Mouse (Mus musculus): Measurements from ENCODE around the gene Ankrd17. TPM values are rescaled to one million over a fixed set of nuclear protein-coding genes. Genes with fewer than 3 reads are reported as not detected.
"Not testable (repeated sequence)": the region's sequence is repeated elsewhere in the genome, so short reads cannot be mapped to it uniquely, and the experiment has no call there.

Gene Ankrd17
- polyA plus RNA-seq, 1 experiment from 2014 or later, result 32.3 TPM

GRCm38 (mm10) chr5:90298396-90298795 is 68.0 kb downstream of the Ankrd17 start:
- H3K9me3 ChIP-seq (replicated peaks), result no peaks in the 10 kb centered on the region
- no peaks in the 10 kb centered on the region for H3K4me1 ChIP-seq
- no peak overlapping the region for H3K4me3 ChIP-seq
- H3K27ac ChIP-seq, result no peak overlapping the region
- H3K36me3 ChIP-seq, result peaks cover 32% of the 10 kb centered on the region
- H3K4me2 ChIP-seq (replicated peaks), result no peak overlapping the region
- H3K27me3 ChIP-seq, result no peaks in the 10 kb centered on the region
- 96% methylated on average over 11 of the region's 11 CpGs for WGBS
- no peak overlapping the region for H3K9ac ChIP-seq
- ATAC-seq (ENCODE audit: low FRiP score), result no peak

- H3K9ac ChIP-seq, result no peak overlapping the region
- peaks cover 58% of the 10 kb centered on the region for H3K36me3 ChIP-seq
- H3K9me3 ChIP-seq (replicated peaks), result no peaks in the 10 kb centered on the region
- no peaks in the 10 kb centered on the region for H3K27me3 ChIP-seq
- no peak overlapping the region for H3K27ac ChIP-seq
- H3K4me1 ChIP-seq, result no peaks in the 10 kb centered on the region
- H3K4me2 ChIP-seq (replicated peaks), result no peak overlapping the region
- no peak for ATAC-seq (ENCODE audit: low FRiP score)
- H3K4me3 ChIP-seq, result no peak overlapping the region
These were observed 76.5 kb downstream of the Ankrd17 start for GRCm38 (mm10) chr5:90289887-90290286.

DNA sequence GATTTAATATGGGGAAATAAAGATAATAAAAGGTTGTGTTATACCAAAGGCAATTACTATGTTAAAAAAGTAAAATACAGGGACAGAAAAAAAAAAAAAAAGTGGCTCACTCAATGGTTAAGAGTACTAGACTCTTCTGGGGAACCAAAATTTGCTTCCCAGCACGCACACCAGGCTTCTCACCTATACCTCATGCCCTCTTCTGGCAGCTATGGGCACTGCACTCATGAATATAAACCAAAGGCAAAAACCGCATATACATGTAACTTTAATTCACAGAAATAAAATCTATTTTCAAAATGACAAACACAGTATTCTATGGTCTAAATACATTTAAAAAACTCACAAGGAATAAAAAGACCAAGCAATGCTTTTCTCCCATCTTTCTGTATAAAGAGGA is 79.8 kb downstream of the Ankrd17 start:
- Histone ChIP-seq H3K4me3 (no peak overlapping the region), H3K36me3 (peaks cover 58% of the 10 kb centered on the region), H3K27ac (no peak overlapping the region), H3K4me1 (no peaks in the 10 kb centered on the region), H3K9me3 (replicated peaks) (no peaks in the 10 kb centered on the region), H3K4me2 (replicated peaks) (no peak overlapping the region), H3K9ac (no peak overlapping the region), H3K27me3 (no peaks in the 10 kb centered on the region)
- whole genome bisulfite sequencing, result 77% methylated on average over 2 of the region's 2 CpGs
- no peak for ATAC-seq (ENCODE audit: low FRiP score)

DNA sequence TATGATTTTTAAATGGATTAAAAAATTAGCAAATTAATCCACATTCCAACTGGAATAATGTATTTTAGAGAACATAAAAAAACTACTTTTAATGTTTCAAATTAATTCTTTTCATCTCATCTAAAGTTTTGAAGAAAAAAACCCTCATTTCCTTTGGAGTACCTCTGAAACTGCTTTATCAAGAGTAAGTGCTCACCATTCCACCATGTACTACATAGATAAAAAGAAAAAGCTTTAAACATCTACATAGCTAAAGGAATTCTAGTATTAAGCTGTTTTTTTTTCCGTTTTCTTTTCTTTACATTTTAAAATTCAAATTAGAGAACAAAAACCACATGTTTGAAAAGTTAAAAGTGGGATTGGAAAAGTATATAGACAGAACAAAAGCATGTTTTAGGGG is 86.3 kb downstream of the Ankrd17 start:
- no peak overlapping the region for H3K9ac ChIP-seq
- H3K4me3 ChIP-seq, result no peak overlapping the region
- 89% methylated on average over 1 of the region's 1 CpGs for WGBS
- no peaks in the 10 kb centered on the region for H3K9me3 ChIP-seq (replicated peaks)
- ATAC-seq (ENCODE audit: low FRiP score), result no peak
- H3K4me1 ChIP-seq, result no peaks in the 10 kb centered on the region
- H3K27ac ChIP-seq, result no peak overlapping the region
- no peaks in the 10 kb centered on the region for H3K27me3 ChIP-seq
- peaks cover 42% of the 10 kb centered on the region for H3K36me3 ChIP-seq
- no peak overlapping the region for H3K4me2 ChIP-seq (replicated peaks)

- no peaks in the 10 kb centered on the region for H3K4me1 ChIP-seq
- no peaks in the 10 kb centered on the region for H3K9me3 ChIP-seq (replicated peaks)
- H3K9ac ChIP-seq, result no peak overlapping the region
- 98% methylated on average over 3 of the region's 3 CpGs for WGBS
- H3K27ac ChIP-seq, result no peak overlapping the region
- peaks cover 42% of the 10 kb centered on the region for H3K36me3 ChIP-seq
- H3K27me3 ChIP-seq, result no peaks in the 10 kb centered on the region
- H3K4me3 ChIP-seq, result no peak overlapping the region
- ATAC-seq (ENCODE audit: low FRiP score), result no peak
- no peak overlapping the region for H3K4me2 ChIP-seq (replicated peaks)
These were observed 87.0 kb downstream of the Ankrd17 start for GRCm38 (mm10) chr5:90279418-90279817.

DNA sequence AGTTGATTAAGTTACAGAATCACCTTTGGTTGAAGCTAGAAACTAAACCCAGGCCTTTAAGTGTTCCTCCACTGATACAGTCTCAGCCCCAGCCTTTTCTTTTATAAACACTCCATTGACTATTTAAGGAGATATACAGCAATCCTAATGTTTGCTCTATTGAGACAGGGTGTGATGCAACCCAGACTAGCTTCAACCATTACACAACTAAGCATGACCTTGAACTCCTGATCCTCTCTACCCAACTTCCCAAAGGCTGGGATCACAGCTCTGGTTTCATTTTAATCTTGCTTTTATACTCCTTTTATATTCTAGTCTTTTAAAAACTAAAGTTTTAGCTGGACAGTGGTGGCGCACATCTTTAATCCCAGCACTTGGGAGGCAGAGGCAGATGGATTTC is 88.9 kb downstream of the Ankrd17 start:
- H3K27me3 ChIP-seq, result no peaks in the 10 kb centered on the region
- no peak overlapping the region for H3K4me3 ChIP-seq
- H3K4me2 ChIP-seq (replicated peaks), result no peak overlapping the region
- H3K27ac ChIP-seq, result no peak overlapping the region
- H3K9ac ChIP-seq, result no peak overlapping the region
- ATAC-seq (ENCODE audit: low FRiP score), result no peak
- no peaks in the 10 kb centered on the region for H3K4me1 ChIP-seq
- H3K36me3 ChIP-seq, result peaks cover 36% of the 10 kb centered on the region
- 95% methylated on average over 1 of the region's 1 CpGs for WGBS
- H3K9me3 ChIP-seq (replicated peaks), result no peaks in the 10 kb centered on the region

GRCm38 (mm10) chr5:90274806-90275205 is 91.6 kb downstream of the Ankrd17 start:
- H3K27ac ChIP-seq, result no peak overlapping the region
- H3K4me3 ChIP-seq, result no peak overlapping the region
- no peaks in the 10 kb centered on the region for H3K27me3 ChIP-seq
- H3K36me3 ChIP-seq, result peaks cover 37% of the 10 kb centered on the region
- no peak overlapping the region for H3K9ac ChIP-seq
- 88% methylated on average over 1 of the region's 1 CpGs for WGBS
- ATAC-seq (ENCODE audit: low FRiP score), result no peak
- H3K4me2 ChIP-seq (replicated peaks), result no peak overlapping the region
- H3K4me1 ChIP-seq, result no peaks in the 10 kb centered on the region
- no peaks in the 10 kb centered on the region for H3K9me3 ChIP-seq (replicated peaks)

DNA sequence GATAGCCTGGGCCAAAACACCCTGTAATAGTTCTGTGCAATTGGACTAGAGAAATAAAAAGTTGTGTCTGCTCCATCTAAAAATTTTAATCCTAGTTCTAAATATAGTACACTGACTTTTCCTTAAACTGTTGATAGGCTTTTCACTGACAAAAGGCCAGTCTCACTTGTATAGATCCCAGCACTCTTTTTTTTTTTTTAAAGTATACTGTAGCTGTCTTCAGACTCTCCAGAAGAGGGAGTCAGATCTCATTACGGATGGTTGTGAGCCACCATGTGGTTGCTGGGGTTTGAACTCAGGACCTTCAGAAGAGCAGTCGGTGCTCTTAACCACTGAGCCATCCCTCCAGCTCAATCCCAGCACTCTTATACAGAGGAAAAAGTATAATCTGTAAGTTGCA is 104.1 kb downstream of the Ankrd17 start:
- not testable (repeated sequence) for H3K27me3 ChIP-seq; H3K9ac ChIP-seq; H3K9me3 ChIP-seq (replicated peaks); ATAC-seq (ENCODE audit: low FRiP score); H3K27ac ChIP-seq; H3K4me1 ChIP-seq; H3K4me2 ChIP-seq (replicated peaks); H3K4me3 ChIP-seq
- 83% methylated on average over 2 of the region's 2 CpGs for WGBS
- peaks cover 53% of the 10 kb centered on the region for H3K36me3 ChIP-seq

DNA sequence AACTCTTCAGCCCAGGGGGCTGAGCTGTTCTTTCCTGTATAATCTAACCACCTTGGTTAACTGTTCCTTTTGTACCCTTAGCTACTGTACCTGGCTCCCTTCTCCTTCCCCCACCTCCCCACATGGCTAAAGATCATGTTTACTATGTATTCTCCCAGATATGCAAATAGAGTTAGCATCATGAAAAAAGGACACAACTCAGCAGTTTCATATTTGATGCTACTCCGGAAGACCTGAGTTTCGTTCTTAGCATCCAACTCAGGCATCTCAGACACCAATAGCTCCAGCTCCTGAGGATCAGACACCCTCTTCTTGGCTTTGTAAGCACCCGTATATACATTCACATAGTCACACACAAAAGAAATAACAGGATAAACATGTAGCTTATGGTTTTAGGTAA is 109.4 kb downstream of the Ankrd17 start:
- H3K4me1 ChIP-seq, result no peaks in the 10 kb centered on the region
- no peaks in the 10 kb centered on the region for H3K27me3 ChIP-seq
- H3K9me3 ChIP-seq (replicated peaks), result no peaks in the 10 kb centered on the region
- H3K4me2 ChIP-seq (replicated peaks), result no peak overlapping the region
- no peak for ATAC-seq (ENCODE audit: low FRiP score)
- 97% methylated on average over 3 of the region's 3 CpGs for WGBS
- H3K27ac ChIP-seq, result no peak overlapping the region
- H3K9ac ChIP-seq, result no peak overlapping the region
- H3K36me3 ChIP-seq, result peaks cover 74% of the 10 kb centered on the region
- H3K4me3 ChIP-seq, result no peak overlapping the region

DNA sequence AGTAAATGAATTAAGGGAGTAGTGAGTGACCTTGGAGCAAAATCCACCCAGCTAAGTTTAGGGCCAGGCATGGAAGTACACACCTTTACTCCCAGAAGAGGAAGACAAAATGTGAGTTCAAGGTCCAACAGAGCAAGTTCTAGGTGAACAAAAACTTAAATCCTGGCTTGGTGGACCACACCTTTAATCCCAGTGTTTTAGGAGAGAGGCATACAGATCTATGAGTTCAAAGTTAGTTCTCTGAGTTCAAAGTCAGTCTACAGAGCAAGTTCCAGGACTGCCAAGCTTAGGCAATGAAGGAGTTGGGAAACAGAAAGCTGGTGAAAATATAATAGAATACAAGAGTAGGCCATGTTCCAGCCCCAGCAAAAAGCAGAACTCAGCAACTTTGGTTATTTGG is 118.9 kb downstream of the Ankrd17 start:
- Histone ChIP-seq H3K27ac (no peak overlapping the region), H3K27me3 (no peaks in the 10 kb centered on the region), H3K9me3 (replicated peaks) (no peaks in the 10 kb centered on the region), H3K4me1 (no peaks in the 10 kb centered on the region), H3K4me2 (replicated peaks) (no peak overlapping the region), H3K36me3 (peaks cover 72% of the 10 kb centered on the region), H3K9ac (no peak overlapping the region), H3K4me3 (no peak overlapping the region)
- ATAC-seq (ENCODE audit: low FRiP score), result no peak

DNA sequence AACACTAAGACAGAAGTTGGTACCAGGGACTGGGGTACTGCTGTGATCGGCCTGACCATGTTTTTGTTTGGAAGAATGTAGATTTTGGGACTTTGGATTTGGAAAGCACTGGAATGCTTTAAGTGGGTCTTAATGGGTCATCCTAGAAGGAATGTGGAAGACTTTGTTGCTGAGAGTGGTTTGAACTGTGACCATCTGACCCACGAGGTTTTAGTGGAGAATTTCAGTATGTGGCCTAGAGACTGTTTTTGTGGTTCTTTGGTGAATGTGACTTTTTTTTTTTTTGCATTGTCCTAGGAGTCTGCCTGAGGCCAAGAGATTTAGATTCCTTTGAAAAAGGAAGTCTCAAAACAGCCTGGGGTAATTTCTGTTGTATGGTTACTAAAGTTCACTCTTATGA is 119.4 kb downstream of the Ankrd17 start:
- no peak overlapping the region for H3K4me3 ChIP-seq
- H3K27ac ChIP-seq, result no peak overlapping the region
- H3K9ac ChIP-seq, result no peak overlapping the region
- peaks cover 72% of the 10 kb centered on the region for H3K36me3 ChIP-seq
- H3K27me3 ChIP-seq, result no peaks in the 10 kb centered on the region
- H3K4me1 ChIP-seq, result no peaks in the 10 kb centered on the region
- no peak for ATAC-seq (ENCODE audit: low FRiP score)
- H3K9me3 ChIP-seq (replicated peaks), result no peaks in the 10 kb centered on the region
- no peak overlapping the region for H3K4me2 ChIP-seq (replicated peaks)
- WGBS, result 92% methylated on average over 2 of the region's 2 CpGs

- Histone ChIP-seq H3K27me3 (no peaks in the 10 kb centered on the region), H3K9me3 (replicated peaks) (no peaks in the 10 kb centered on the region), H3K36me3 (peaks cover 72% of the 10 kb centered on the region), H3K4me1 (no peaks in the 10 kb centered on the region), H3K4me2 (replicated peaks) (no peak overlapping the region), H3K27ac (no peak overlapping the region), H3K4me3 (no peak overlapping the region), H3K9ac (no peak overlapping the region)
- no peak for ATAC-seq (ENCODE audit: low FRiP score)
- 86% methylated on average over 4 of the region's 4 CpGs for WGBS
These were observed 119.8 kb downstream of the Ankrd17 start for GRCm38 (mm10) chr5:90246567-90246966.

GRCm38 (mm10) chr5:90245416-90245815 is 121.0 kb downstream of the Ankrd17 start:
- Histone ChIP-seq H3K4me3 (no peak overlapping the region), H3K4me1 (no peaks in the 10 kb centered on the region), H3K9me3 (replicated peaks) (no peaks in the 10 kb centered on the region), H3K36me3 (peaks cover 64% of the 10 kb centered on the region), H3K27me3 (no peaks in the 10 kb centered on the region), H3K9ac (no peak overlapping the region), H3K27ac (no peak overlapping the region), H3K4me2 (replicated peaks) (no peak overlapping the region)
- no peak for ATAC-seq (ENCODE audit: low FRiP score)
- 67% methylated on average over 4 of the region's 4 CpGs for WGBS

- Histone ChIP-seq H3K27ac (no peak overlapping the region), H3K9ac (no peak overlapping the region), H3K36me3 (peaks cover 74% of the 10 kb centered on the region), H3K27me3 (no peaks in the 10 kb centered on the region), H3K4me3 (no peak overlapping the region), H3K4me2 (replicated peaks) (no peak overlapping the region), H3K9me3 (replicated peaks) (no peaks in the 10 kb centered on the region), H3K4me1 (no peaks in the 10 kb centered on the region)
- ATAC-seq (ENCODE audit: low FRiP score), result no peak
- WGBS, result 95% methylated on average over 8 of the region's 8 CpGs
These were observed 131.2 kb downstream of the Ankrd17 start for GRCm38 (mm10) chr5:90235217-90235616.

All from hindbrain, embryonic 12.5 days (tissue).